ENCODE assay signal across 8 mouse cellular contexts in the genomic region with DNA sequence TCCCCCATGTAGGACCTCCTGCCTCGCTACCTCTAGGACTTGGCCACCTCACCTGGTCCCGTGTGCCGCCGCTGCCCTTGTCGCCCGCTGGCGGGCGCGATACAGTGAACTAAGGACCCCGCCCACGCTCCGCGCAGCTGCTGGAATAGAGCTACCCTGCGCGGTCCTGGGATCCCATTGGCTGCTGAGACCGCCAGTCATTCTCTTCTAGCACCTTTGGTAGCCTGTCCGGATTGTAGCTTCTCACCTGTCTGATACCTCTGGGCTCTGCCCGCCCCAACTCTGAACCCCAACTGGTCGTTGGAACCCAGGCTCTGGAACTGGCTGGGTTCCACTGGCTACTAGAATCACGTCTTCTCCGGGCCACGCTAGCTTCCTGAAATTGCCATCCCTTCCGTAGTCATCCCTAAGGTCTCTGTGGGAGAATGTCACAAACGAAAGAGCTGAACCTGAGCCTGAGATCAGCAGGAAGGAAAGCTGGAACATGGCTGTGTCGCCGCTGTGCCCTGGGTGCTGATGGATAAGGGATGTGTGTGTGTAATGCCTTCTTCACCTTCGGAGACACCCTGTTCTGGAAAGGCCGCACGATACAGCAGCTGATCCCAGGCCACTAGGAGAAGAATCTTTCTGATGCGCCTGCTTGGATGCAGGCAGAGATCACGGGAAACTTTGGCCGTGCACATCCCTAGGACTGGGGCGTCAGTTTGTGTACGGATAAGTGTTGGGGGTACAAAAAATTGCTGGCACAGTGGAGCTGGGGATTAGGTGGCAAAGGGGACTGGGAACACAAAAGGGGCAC. TPM values are rescaled to one million over a fixed set of nuclear protein-coding genes. Genes with fewer than 3 reads are reported as not detected.
DNase-seq lines count a peak whose midpoint lies in the region; ATAC-seq and TF ChIP-seq lines count a peak whose summit lies in the region.

No protein-coding gene starts in this region.

- peak overlapping the region; percentile 73 for H3ac ChIP-seq in C2C12 (ENCODE audit: control insufficient read depth, insufficient read length, low read depth)

- H3K27me3 ChIP-seq in C2C12 (ENCODE audit: control insufficient read depth, insufficient read depth, insufficient read length): no peaks in the 10 kb centered on the region
- peaks cover 75% of the 10 kb centered on the region for H3K27me3 ChIP-seq in forebrain, embryonic 10.5 days (ENCODE audit: poor library complexity, severe bottlenecking)
- H3K27me3 ChIP-seq in heart, postnatal 0 days (ENCODE audit: control insufficient read depth, insufficient read depth, low read length): peaks cover 16% of the 10 kb centered on the region
- peaks cover 55% of the 10 kb centered on the region for H3K27me3 ChIP-seq in liver, embryonic 15.5 days

- no peak for TF ChIP-seq CTCF in C2C12 (IDR thresholded peaks at IDR 0.05; ENCODE audit: control insufficient read depth, insufficient read depth, insufficient read length)
- TF ChIP-seq CTCF in brain, embryonic 14.5 days (IDR thresholded peaks at IDR 0.05; ENCODE audit: borderline replicate concordance, extremely low read depth, insufficient read depth, insufficient read length): no peak
- 0 out of 2 replicates have a peak, but pooled peaks have one; percentile 3 for TF ChIP-seq CTCF in heart, postnatal 0 days (IDR thresholded peaks at IDR 0.05; ENCODE audit: low read depth)

- peaks cover 29% of the 10 kb centered on the region for H3K4me1 ChIP-seq in forebrain, embryonic 10.5 days
- peaks cover 18% of the 10 kb centered on the region for H3K4me1 ChIP-seq in heart, postnatal 0 days (ENCODE audit: control insufficient read depth, insufficient read depth)
- peaks cover 33% of the 10 kb centered on the region for H3K4me1 ChIP-seq in liver, embryonic 15.5 days (replicated peaks)

- TF ChIP-seq POLR2A in brain, embryonic 14.5 days (IDR thresholded peaks at IDR 0.05; ENCODE audit: borderline replicate concordance, extremely low read depth, insufficient read depth, insufficient read length, poor library complexity, severe bottlenecking): no peak

- peak overlapping the region; percentile 68 for H3K4me3 ChIP-seq in C2C12 (ENCODE audit: insufficient read depth, poor library complexity, severe bottlenecking)
- H3K4me3 ChIP-seq in forebrain, embryonic 10.5 days: peak overlapping the region; percentile 65
- H3K4me3 ChIP-seq in heart, postnatal 0 days (ENCODE audit: low read depth, low read length): peak overlapping the region; percentile 60
- H3K4me3 ChIP-seq in liver, embryonic 15.5 days (replicated peaks): peak overlapping the region; percentile 64

- H3K27ac ChIP-seq in forebrain, embryonic 10.5 days: peak overlapping the region; percentile 87
- H3K27ac ChIP-seq in heart, postnatal 0 days (ENCODE audit: low read depth): peak overlapping the region; percentile 87
- peak overlapping the region; percentile 82 for H3K27ac ChIP-seq in liver, embryonic 15.5 days (replicated peaks)

- H3K9ac ChIP-seq in heart, postnatal 0 days (replicated peaks; ENCODE audit: low read depth, low read length): peak overlapping the region; percentile 58
- H3K9ac ChIP-seq in liver, embryonic 15.5 days: peak overlapping the region; percentile 59

- peak overlapping the region; percentile 80 for H3K4me2 ChIP-seq in heart, postnatal 0 days (ENCODE audit: low read depth, low read length)
- peak overlapping the region; percentile 89 for H3K4me2 ChIP-seq in liver, embryonic 15.5 days

- H3K79me3 ChIP-seq in C2C12 (ENCODE audit: low read depth): peaks cover 10% of the 10 kb centered on the region

- H3K36me3 ChIP-seq in C2C12 (ENCODE audit: control insufficient read depth, insufficient read depth): peaks cover 26% of the 10 kb centered on the region
- no peaks in the 10 kb centered on the region for H3K36me3 ChIP-seq in forebrain, embryonic 10.5 days (replicated peaks)
- peaks cover 9% of the 10 kb centered on the region for H3K36me3 ChIP-seq in heart, postnatal 0 days (replicated peaks; ENCODE audit: control insufficient read depth, insufficient read depth, low read length)
- H3K36me3 ChIP-seq in liver, embryonic 15.5 days (replicated peaks): no peaks in the 10 kb centered on the region

- no peak; the same call in 1 of the 2 replicates for ATAC-seq in heart, postnatal 0 days (ENCODE audit: insufficient read depth, low read depth)
- ATAC-seq in liver, embryonic 15.5 days (ENCODE audit: insufficient read depth): peak; percentile 8; the same call in 1 of the 2 replicates
- ATAC-seq in neutrophil, adult 5-6 weeks (ENCODE audit: extremely low read depth, insufficient number of reproducible peaks, low FRiP score, poor library complexity, severe bottlenecking): peak; percentile 21; the same call in 1 of the 2 replicates

- 2% methylated on average over 34 of the region's 34 CpGs for WGBS in forebrain, embryonic 10.5 days
- under 1% methylated on average over 34 of the region's 34 CpGs for WGBS in heart, postnatal 0 days
- 4% methylated on average over 34 of the region's 34 CpGs for WGBS in liver, embryonic 15.5 days (ENCODE audit: insufficient replicate concordance)

- DNase-seq in brain, embryonic 14.5 days (ENCODE audit: low read depth): peak; percentile 93
- DNase-seq in forebrain, embryonic 10.5 days (ENCODE audit: extremely low spot score, low spot score): peak; percentile 65
- DNase-seq in heart, postnatal 0 days (ENCODE audit: low spot score): peak; percentile 39
- DNase-seq in kidney, postnatal 4 days: peak; percentile 90 to 94
- DNase-seq in testis, postnatal 10 days (ENCODE audit: low spot score): peak; percentile 88

- peaks cover 36% of the 10 kb centered on the region for H3K79me2 ChIP-seq in C2C12 (ENCODE audit: control insufficient read depth, insufficient read depth)

- TF ChIP-seq EP300 in heart, postnatal 0 days (IDR thresholded peaks at IDR 0.05; ENCODE audit: low read depth): no peak

- no peaks in the 10 kb centered on the region for H3K9me3 ChIP-seq in forebrain, embryonic 10.5 days
- no peaks in the 10 kb centered on the region for H3K9me3 ChIP-seq in heart, postnatal 0 days (replicated peaks; ENCODE audit: control insufficient read depth, low read length)
- H3K9me3 ChIP-seq in liver, embryonic 15.5 days (replicated peaks): no peaks in the 10 kb centered on the region

TF ChIP-seq in C2C12, 6 proteins besides CTCF, POLR2A, EP300 and RAD21:
- no peak for TF ChIP-seq FOSL1 (IDR thresholded peaks at IDR 0.05; ENCODE audit: insufficient read depth, low read length, poor library complexity, severe bottlenecking)
TF ChIP-seq in C2C12: peak in this region for 0.

RNA-seq across cellular contexts. Expression of gene Sfxn3, which starts 0.6 kb away (rescaled TPM):
- polyA plus RNA-seq in C2C12 (2012; fragmentation: generic; extraction: Trizol): 29.2 TPM
- 83.3 and 93.1 TPM in 2 replicates for polyA plus RNA-seq in brain, embryonic 14.5 days (2012; rRNA removed)
- polyA plus RNA-seq in forebrain, embryonic 10.5 days (2016; fragmentation: Nextera tagmentation; extraction: Ambion mirVana): 6.3 and 6.9 TPM in 2 replicates
- 12.8 and 16.2 TPM in 2 replicates for total RNA-seq in heart, postnatal 0 days (2014; rRNA removed; ENCODE audit: low replicate concordance)
- polyA plus RNA-seq in heart, postnatal 0 days (2015; fragmentation: Nextera tagmentation; extraction: Ambion mirVana): 11.3 and 12.4 TPM in 2 replicates
- polyA plus RNA-seq in liver, embryonic 15.5 days (2015; fragmentation: Nextera tagmentation; extraction: Ambion mirVana): 2.9 and 3.1 TPM in 2 replicates
- 19.6 and 22.0 TPM in 2 replicates for total RNA-seq in neutrophil, adult 5-6 weeks (2017)

RNA-seq across cellular contexts. Expression of gene Pdzd7, which starts 1.2 kb away (rescaled TPM):
- polyA plus RNA-seq in C2C12 (2012; fragmentation: generic; extraction: Trizol): 0.14 TPM
- 8.8 and 9.8 TPM in 2 replicates for polyA plus RNA-seq in brain, embryonic 14.5 days (2012; rRNA removed)
- polyA plus RNA-seq in forebrain, embryonic 10.5 days (2016; fragmentation: Nextera tagmentation; extraction: Ambion mirVana): 0.15 and 0.25 TPM in 2 replicates
- 0.65 TPM in 1 of 2 replicates, not detected in the other for total RNA-seq in heart, postnatal 0 days (2014; rRNA removed; ENCODE audit: low replicate concordance)
- polyA plus RNA-seq in heart, postnatal 0 days (2015; fragmentation: Nextera tagmentation; extraction: Ambion mirVana): 0.10 and 0.11 TPM in 2 replicates
- not detected in 2 replicates for polyA plus RNA-seq in liver, embryonic 15.5 days (2015; fragmentation: Nextera tagmentation; extraction: Ambion mirVana)
- not detected in 2 replicates for total RNA-seq in neutrophil, adult 5-6 weeks (2017)

RNA-seq across cellular contexts. Expression of gene Kazald1, which starts 28.3 kb away (rescaled TPM):
- polyA plus RNA-seq in C2C12 (2012; fragmentation: generic; extraction: Trizol): 7.8 TPM
- 1.5 and 3.0 TPM in 2 replicates for polyA plus RNA-seq in brain, embryonic 14.5 days (2012; rRNA removed)
- polyA plus RNA-seq in forebrain, embryonic 10.5 days (2016; fragmentation: Nextera tagmentation; extraction: Ambion mirVana): 0.20 and 0.63 TPM in 2 replicates
- total RNA-seq in heart, postnatal 0 days (2014; rRNA removed; ENCODE audit: low replicate concordance): 0.35 and 21.7 TPM in 2 replicates
- 10.3 and 14.1 TPM in 2 replicates for polyA plus RNA-seq in heart, postnatal 0 days (2015; fragmentation: Nextera tagmentation; extraction: Ambion mirVana)
- 0.24 and 0.32 TPM in 2 replicates for polyA plus RNA-seq in liver, embryonic 15.5 days (2015; fragmentation: Nextera tagmentation; extraction: Ambion mirVana)
- 1.4 TPM in 1 of 2 replicates, not detected in the other for total RNA-seq in neutrophil, adult 5-6 weeks (2017)

RNA-seq across cellular contexts. Expression of gene Lzts2, which starts 32.5 kb away (rescaled TPM):
- 59.2 TPM for polyA plus RNA-seq in C2C12 (2012; fragmentation: generic; extraction: Trizol)
- polyA plus RNA-seq in brain, embryonic 14.5 days (2012; rRNA removed): 39.9 and 40.6 TPM in 2 replicates
- 47.9 and 52.4 TPM in 2 replicates for polyA plus RNA-seq in forebrain, embryonic 10.5 days (2016; fragmentation: Nextera tagmentation; extraction: Ambion mirVana)
- total RNA-seq in heart, postnatal 0 days (2014; rRNA removed; ENCODE audit: low replicate concordance): 76.5 and 127 TPM in 2 replicates
- 29.7 TPM in 2 replicates for polyA plus RNA-seq in heart, postnatal 0 days (2015; fragmentation: Nextera tagmentation; extraction: Ambion mirVana)
- 6.8 and 7.7 TPM in 2 replicates for polyA plus RNA-seq in liver, embryonic 15.5 days (2015; fragmentation: Nextera tagmentation; extraction: Ambion mirVana)
- 1.7 and 2.2 TPM in 2 replicates for total RNA-seq in neutrophil, adult 5-6 weeks (2017)

RNA-seq across cellular contexts. Expression of gene Mrpl43, which starts 40.5 kb away (rescaled TPM):
- polyA plus RNA-seq in C2C12 (2012; fragmentation: generic; extraction: Trizol): 63.0 TPM
- polyA plus RNA-seq in brain, embryonic 14.5 days (2012; rRNA removed): 96.2 and 115 TPM in 2 replicates
- polyA plus RNA-seq in forebrain, embryonic 10.5 days (2016; fragmentation: Nextera tagmentation; extraction: Ambion mirVana): 71.4 and 75.0 TPM in 2 replicates
- 75.4 and 76.4 TPM in 2 replicates for total RNA-seq in heart, postnatal 0 days (2014; rRNA removed; ENCODE audit: low replicate concordance)
- 82.5 and 83.7 TPM in 2 replicates for polyA plus RNA-seq in heart, postnatal 0 days (2015; fragmentation: Nextera tagmentation; extraction: Ambion mirVana)
- 27.4 and 28.8 TPM in 2 replicates for polyA plus RNA-seq in liver, embryonic 15.5 days (2015; fragmentation: Nextera tagmentation; extraction: Ambion mirVana)
- 31.8 and 32.7 TPM in 2 replicates for total RNA-seq in neutrophil, adult 5-6 weeks (2017)

Comparison
In these comparisons a context has a peak if more than half of its experiments do, and no peak if none do; other contexts are left out.
1. DNase-seq: peak in every context shown above with its lines; median percentile 93 in brain, embryonic 14.5 days; 92 in kidney, postnatal 4 days; 88 in testis, postnatal 10 days; 65 in forebrain, embryonic 10.5 days; 39 in heart, postnatal 0 days.